Mouse (Mus musculus) hindbrain, embryonic 12.5 days (tissue): ENCODE data around the gene Siglece. TPM values are rescaled to one million over a fixed set of nuclear protein-coding genes. Genes with fewer than 3 reads are reported as not detected.

Experiments used
- ATAC-seq: fragments of 200-750 bp; cut with Nextera tagmentation; 2 replicates; pipeline ENCODE4 v1.8.0; 2017; ENCODE audit warnings: moderate TSS enrichment; ENCODE audit not compliant: low FRiP score
- H3K27ac ChIP-seq: fragments of 300-500 bp; sonication (generic); 2 replicates; pipeline ENCODE4 v1.5.1; 2016; ENCODE audit warnings: mild to moderate bottlenecking
- H3K27me3 ChIP-seq: fragments of 300-500 bp; sonication (generic); 2 replicates; pipeline ENCODE4 v1.6.1; 2016; ENCODE audit warnings: mild to moderate bottlenecking
- H3K36me3 ChIP-seq: fragments of 300-500 bp; sonication (generic); 2 replicates; pipeline ENCODE4 v1.6.1; 2016; ENCODE audit warnings: mild to moderate bottlenecking
- H3K4me1 ChIP-seq: fragments of 300-500 bp; sonication (generic); 2 replicates; pipeline ENCODE4 v1.6.1; 2016
- H3K4me2 ChIP-seq: fragments of 300-500 bp; sonication (generic); replicated peaks from 2 replicates; pipeline ENCODE4 v1.6.1; 2016; ENCODE audit warnings: mild to moderate bottlenecking
- H3K4me3 ChIP-seq: fragments of 300-500 bp; sonication (generic); 2 replicates; pipeline ENCODE4 v1.5.1; 2016; ENCODE audit warnings: mild to moderate bottlenecking
- H3K9ac ChIP-seq: fragments of 300-500 bp; sonication (generic); 2 replicates; pipeline ENCODE4 v1.6.1; 2016; ENCODE audit warnings: mild to moderate bottlenecking, moderate library complexity
- H3K9me3 ChIP-seq: fragments of 300-500 bp; sonication (generic); replicated peaks from 2 replicates; pipeline ENCODE4 v1.6.1; 2016; ENCODE audit warnings: mild to moderate bottlenecking
- WGBS: fragments of 180-500 bp; shearing (Covaris S2); methylation state at CpG from one replicate; pipeline ENCODE4 v1.1.7; 2016; 5-methylcytosine and 5-hydroxymethylcytosine counted together
- polyA plus RNA-seq: library from polyadenylated mRNA; unstranded; fragments of >200 nt; fragmentation: Nextera tagmentation; extraction: Ambion mirVana; gene quantifications from 2 replicates; pipeline ENCODE4 v1.2.1, GENCODE M21; 2016

Siglece gene
- polyA plus RNA-seq, 1 experiment from 2014 or later = 0.18 TPM

DNA sequence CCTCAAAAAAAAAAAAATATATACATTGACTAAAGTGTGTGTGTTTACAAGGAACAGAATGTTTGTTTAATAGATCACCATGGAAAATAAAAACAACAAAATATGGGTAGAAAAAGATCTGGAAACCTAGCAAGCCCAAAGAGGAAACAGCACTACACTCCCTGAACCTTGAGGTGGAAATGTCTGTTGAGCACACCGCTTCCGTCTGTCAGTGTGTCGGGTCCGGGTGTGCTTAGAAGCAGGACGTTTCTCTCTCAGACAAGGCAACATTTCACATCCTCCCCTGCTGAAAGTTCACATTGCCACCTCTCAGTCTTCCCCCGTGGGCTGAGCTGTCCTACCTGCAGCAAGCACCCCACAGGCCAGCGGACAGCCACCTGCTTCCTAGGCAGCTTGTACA is 37.0 kb downstream of the Siglece start:
- Histone ChIP-seq H3K4me1 (peaks cover 8% of the 10 kb centered on the region), H3K9me3 (no peaks in the 10 kb centered on the region), H3K27ac (no peak overlapping the region), H3K27me3 (no peaks in the 10 kb centered on the region), H3K4me3 (no peak overlapping the region), H3K9ac (no peak overlapping the region), H3K36me3 (no peaks in the 10 kb centered on the region), H3K4me2 (no peak overlapping the region)
- WGBS = 80% methylated on average over 7 of the region's 7 CpGs
- ATAC-seq = no peak

- Histone ChIP-seq H3K27ac (no peak overlapping the region), H3K9ac (no peak overlapping the region), H3K9me3 (no peaks in the 10 kb centered on the region), H3K4me3 (no peak overlapping the region), H3K4me2 (no peak overlapping the region), H3K27me3 (no peaks in the 10 kb centered on the region), H3K4me1 (no peaks in the 10 kb centered on the region), H3K36me3 (no peaks in the 10 kb centered on the region)
- 86% methylated on average over 14 of the region's 14 CpGs for WGBS
- no peak for ATAC-seq
These were observed 46.0 kb downstream of the Siglece start for GRCm38 (mm10) chr7:43613816-43614551.

GRCm38 (mm10) chr7:43608316-43608824 is 51.6 kb downstream of the Siglece start:
- H3K9me3 ChIP-seq = no peaks in the 10 kb centered on the region
- H3K4me2 ChIP-seq = no peak overlapping the region
- no peaks in the 10 kb centered on the region for H3K36me3 ChIP-seq
- H3K27ac ChIP-seq = no peak overlapping the region
- H3K27me3 ChIP-seq = peaks cover 6% of the 10 kb centered on the region; the same call in 1 of the 2 replicates
- 78% methylated on average over 7 of the region's 7 CpGs for WGBS
- no peak overlapping the region for H3K9ac ChIP-seq
- ATAC-seq = no peak
- no peak overlapping the region for H3K4me3 ChIP-seq
- H3K4me1 ChIP-seq = 0 out of 2 replicates have a peak, but pooled peaks cover 5% of the 10 kb centered on the region

- 41% methylated on average over 5 of the region's 5 CpGs for WGBS
- Histone ChIP-seq H3K27me3 (peaks cover 6% of the 10 kb centered on the region; the same call in 1 of the 2 replicates), H3K4me1 (0 out of 2 replicates have a peak, but pooled peaks cover 5% of the 10 kb centered on the region), H3K36me3 (no peaks in the 10 kb centered on the region), H3K4me2 (peak overlapping the region; percentile 87; the same call in 1 of the 2 replicates), H3K9ac (no peak overlapping the region), H3K9me3 (no peaks in the 10 kb centered on the region), H3K4me3 (peak overlapping the region; percentile 42; the same call in 1 of the 2 replicates), H3K27ac (no peak overlapping the region)
- no peak for ATAC-seq
These were observed 52.1 kb downstream of the Siglece start for GRCm38 (mm10) chr7:43607743-43608287.

GRCm38 (mm10) chr7:43606896-43607742 is 52.8 kb downstream of the Siglece start, which contains the start of gene Zfp819:
Zfp819 (plus strand) TSS chr7:43607169.
- 0 out of 2 replicates have a peak, but pooled peaks cover 5% of the 10 kb centered on the region for H3K4me1 ChIP-seq
- no peaks in the 10 kb centered on the region for H3K36me3 ChIP-seq
- H3K27ac ChIP-seq = no peak within 1 kb of the TSS
- peaks cover 6% of the 10 kb centered on the region; the same call in 1 of the 2 replicates for H3K27me3 ChIP-seq
- H3K9ac ChIP-seq = peak within 1 kb of the TSS; percentile 53; the same call in 1 of the 2 replicates
- H3K4me2 ChIP-seq = peak within 1 kb of the TSS; percentile 87
- no peaks in the 10 kb centered on the region for H3K9me3 ChIP-seq
- ATAC-seq = peak; percentile 84
- WGBS = 16% methylated on average over 41 of the region's 41 CpGs
- H3K4me3 ChIP-seq = peak within 1 kb of the TSS; percentile 42

DNA sequence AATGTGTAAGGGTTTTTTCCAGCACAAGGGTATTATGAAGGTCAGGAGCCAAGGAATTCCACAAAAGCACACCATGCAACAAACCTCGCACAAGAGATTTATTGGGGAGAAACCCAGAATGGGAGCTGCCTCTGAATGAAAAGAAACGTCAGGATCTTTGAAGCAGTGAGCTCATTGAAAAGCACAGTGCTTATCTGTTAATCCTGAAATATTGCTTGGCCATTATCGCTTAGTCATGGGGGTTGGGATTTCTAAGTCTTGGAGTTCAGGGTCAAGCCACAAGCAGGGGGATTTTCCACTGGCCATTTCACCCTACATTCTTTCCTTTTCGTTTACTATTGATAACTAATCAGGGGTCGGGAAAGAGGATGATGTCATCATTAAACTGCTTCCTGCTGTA is 58.1 kb downstream of the Siglece start:
- Histone ChIP-seq H3K27ac (no peak overlapping the region), H3K36me3 (no peaks in the 10 kb centered on the region), H3K4me3 (no peak overlapping the region), H3K9me3 (no peaks in the 10 kb centered on the region), H3K4me2 (no peak overlapping the region), H3K27me3 (no peaks in the 10 kb centered on the region), H3K4me1 (no peaks in the 10 kb centered on the region), H3K9ac (no peak overlapping the region)
- ATAC-seq = no peak
- 41% methylated on average over 5 of the region's 5 CpGs for WGBS

Other genes with a start within 250 kb of the Siglece start
- not detected in 2 replicates for gene Lim2, start 232.5 kb downstream of the Siglece start, polyA plus RNA-seq
- gene Nkg7, start 223.1 kb downstream of the Siglece start, polyA plus RNA-seq = 0.27 TPM in 1 of 2 replicates, not detected in the other
- not detected in 2 replicates for gene Cldnd2, start 219.4 kb downstream of the Siglece start, polyA plus RNA-seq
- 169 and 170 TPM in 2 replicates for gene Etfb, start 216.1 kb downstream of the Siglece start, polyA plus RNA-seq
- gene Gm45233, start 216.0 kb downstream of the Siglece start, polyA plus RNA-seq = 0.50 TPM in 1 of 2 replicates, not detected in the other
- gene Vsig10l, start 197.0 kb downstream of the Siglece start, polyA plus RNA-seq = 6.5 and 6.7 TPM in 2 replicates
- gene Iglon5, start 170.1 kb downstream of the Siglece start, polyA plus RNA-seq = 3.4 and 4.2 TPM in 2 replicates
- gene 4931406B18Rik, start 154.2 kb downstream of the Siglece start, polyA plus RNA-seq = not detected in 2 replicates
- gene Cd33, start 115.7 kb downstream of the Siglece start, polyA plus RNA-seq = 0.70 and 1.4 TPM in 2 replicates
- gene Zfp658, start 97.9 kb downstream of the Siglece start, polyA plus RNA-seq = 8.4 and 9.6 TPM in 2 replicates
- gene Zfp719, start 80.6 kb downstream of the Siglece start, polyA plus RNA-seq = 17.2 and 17.6 TPM in 2 replicates
- gene Zfp819, start 53.0 kb downstream of the Siglece start, polyA plus RNA-seq = 0.34 and 0.37 TPM in 2 replicates
- gene Ceacam18, start 25.5 kb downstream of the Siglece start, polyA plus RNA-seq = not detected in 2 replicates
- gene Ctu1, start 11.9 kb upstream of the Siglece start, polyA plus RNA-seq = 16.4 and 17.0 TPM in 2 replicates
- not detected in 2 replicates for gene Klk14, start 30.3 kb upstream of the Siglece start, polyA plus RNA-seq
- 0.17 TPM in 1 of 2 replicates, not detected in the other for gene Klk13, start 52.4 kb upstream of the Siglece start, polyA plus RNA-seq
- not detected in 2 replicates for gene Klk12, start 108.7 kb upstream of the Siglece start, polyA plus RNA-seq
- gene Klk11, start 114.4 kb upstream of the Siglece start, polyA plus RNA-seq = 0.22 and 0.30 TPM in 2 replicates
- 0.27 and 0.92 TPM in 2 replicates for gene Klk10, start 120.9 kb upstream of the Siglece start, polyA plus RNA-seq
- not detected in 2 replicates for gene Klk9, start 131.7 kb upstream of the Siglece start, polyA plus RNA-seq
- 8.9 and 10.1 TPM in 2 replicates for gene Klk8, start 137.4 kb upstream of the Siglece start, polyA plus RNA-seq
- gene Klk7, start 151.1 kb upstream of the Siglece start, polyA plus RNA-seq = not detected in 2 replicates
- not detected in 2 replicates for gene Klk6, start 164.3 kb upstream of the Siglece start, polyA plus RNA-seq
- gene Klk5, start 181.8 kb upstream of the Siglece start, polyA plus RNA-seq = 0.17 and 0.68 TPM in 2 replicates
- gene Klk4, start 221.0 kb upstream of the Siglece start, polyA plus RNA-seq = 0.50 and 0.57 TPM in 2 replicates